Mouse (Mus musculus) 3T3-L1 (cell line): ENCODE measurements at regions not wholly inside any gene's neighbourhood (a gene's known extent, or its start where the extent isn't known, plus 50 kb on each side); places are given as distances from the start of the nearest gene placed in this dataset.
"Not testable (repeated sequence)": the region's sequence is repeated elsewhere in the genome, so short reads cannot be mapped to it uniquely, and the experiment has no call there.

Experiments used
- DNase-seq: peaks from one replicate; pipeline ENCODE4 v3.0.0-alpha.2; 2015; ENCODE audit warnings: low read depth, low spot score

GRCm38 (mm10) chr17:7548456-7548855 lies 163.2 kb upstream of the Unc93a2 start:
- DNase-seq: no peak

- no peak for DNase-seq
Observed at GRCm38 (mm10) chr17:7538402-7539087, 153.3 kb upstream of the Unc93a2 start.

GRCm38 (mm10) chr17:7537618-7538266 lies 152.5 kb upstream of the Unc93a2 start:
- DNase-seq: peak; percentile 16

GRCm38 (mm10) chr17:7537210-7537609 lies 151.9 kb upstream of the Unc93a2 start:
- no peak for DNase-seq

GRCm38 (mm10) chr17:7534386-7535059 lies 149.3 kb upstream of the Unc93a2 start:
- no peak for DNase-seq

- DNase-seq: no peak
Observed at GRCm38 (mm10) chr17:7533552-7533951, 148.3 kb upstream of the Unc93a2 start.

GRCm38 (mm10) chr17:7532618-7533017 lies 147.4 kb upstream of the Unc93a2 start:
- no peak for DNase-seq

GRCm38 (mm10) chr17:7529304-7529703 lies 144.0 kb upstream of the Unc93a2 start:
- DNase-seq: no peak

- peak; percentile 20 for DNase-seq
Observed at GRCm38 (mm10) chr17:7527681-7528080, 142.4 kb upstream of the Unc93a2 start.

- not testable (repeated sequence) for DNase-seq
Observed at GRCm38 (mm10) chr17:7524497-7524896, 139.2 kb upstream of the Unc93a2 start.

- DNase-seq: no peak
Observed at GRCm38 (mm10) chr17:7521127-7521526, 135.9 kb upstream of the Unc93a2 start.
